33 mouse cellular contexts compared by ENCODE assay signal in the genomic region with DNA sequence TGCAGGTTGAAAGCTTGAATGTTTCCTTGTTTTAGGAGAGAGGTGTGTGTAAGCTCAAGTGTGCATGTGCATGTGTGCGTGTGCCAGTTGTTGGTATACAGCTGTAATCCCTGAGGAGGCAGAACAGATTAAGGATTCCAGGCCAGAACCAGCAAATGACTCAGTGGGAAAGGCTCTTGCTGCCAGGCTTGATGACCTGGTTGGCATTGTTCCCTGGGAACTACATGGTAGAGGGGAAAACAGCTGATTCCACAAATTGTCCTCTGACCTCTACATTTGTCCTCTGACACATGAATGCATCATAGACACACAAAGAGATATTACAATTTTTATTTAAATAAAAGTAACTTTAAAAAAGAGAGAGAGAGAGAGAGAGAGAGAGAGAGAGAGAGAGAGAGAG.
DNase-seq lines count a peak whose midpoint lies in the region; ATAC-seq and TF ChIP-seq lines count a peak whose summit lies in the region.
"Had no signal": no experiment of that assay in that cellular context is flagged by ENCODE, and none has a peak within 500 bp of the region (broad histone marks: within the 10 kb centered on the region; RNA-seq: fewer than 3 reads in every experiment).

No protein-coding gene starts in this region.

- H3K9ac ChIP-seq in liver, adult 2 months (ENCODE audit: low read depth, low read length) = no peak overlapping the region
- no peak overlapping the region for H3K9ac ChIP-seq in liver, embryonic 12.5 days
- H3K9ac ChIP-seq: embryonic facial prominence, embryonic 12.5 days; heart, embryonic 12.5 days; hindbrain, embryonic 15.5 days; limb, embryonic 15.5 days; liver, embryonic 15.5 days; lung, embryonic 15.5 days; neural tube, embryonic 13.5 days had no signal

- no peak overlapping the region for H3K4me2 ChIP-seq in liver, embryonic 12.5 days
- H3K4me2 ChIP-seq: embryonic facial prominence, embryonic 12.5 days; heart, embryonic 12.5 days; hindbrain, embryonic 15.5 days; limb, embryonic 15.5 days; liver, embryonic 15.5 days; lung, embryonic 15.5 days; midbrain, embryonic 11.5 days; neural tube, embryonic 13.5 days had no signal

- TF ChIP-seq POLR2A in liver, adult 2 months (IDR thresholded peaks at IDR 0.05; ENCODE audit: extremely low read depth, insufficient read depth, low read length) = no peak

- no peaks in the 10 kb centered on the region for H3K27me3 ChIP-seq in liver, adult 2 months (ENCODE audit: control insufficient read depth, insufficient read depth, low read length)
- peaks cover 8% of the 10 kb centered on the region for H3K27me3 ChIP-seq in liver, embryonic 12.5 days (replicated peaks)
- H3K27me3 ChIP-seq: embryonic facial prominence, embryonic 12.5 days; heart, embryonic 12.5 days; hindbrain, embryonic 15.5 days; limb, embryonic 15.5 days; liver, embryonic 15.5 days; lung, embryonic 15.5 days; neural tube, embryonic 13.5 days had no signal

- intact Hi-C loops in gastrocnemius, postnatal 36 days (cut with DNase I) = no loop called here

- H3K27ac ChIP-seq in liver, adult 2 months (replicated peaks; ENCODE audit: insufficient read depth, low read depth, low read length) = no peak overlapping the region
- H3K27ac ChIP-seq in liver, embryonic 12.5 days = no peak overlapping the region
- H3K27ac ChIP-seq: embryonic facial prominence, embryonic 12.5 days; forebrain, embryonic 10.5 days; gastrocnemius, adult 2 months; heart, adult 2 months; hindbrain, embryonic 15.5 days; limb, embryonic 10.5 days; limb, embryonic 15.5 days; liver, embryonic 15.5 days; lung, embryonic 15.5 days; neural tube, embryonic 13.5 days; stomach, postnatal 0 days had no signal

- no peaks in the 10 kb centered on the region for H3K9me3 ChIP-seq in liver, embryonic 12.5 days (replicated peaks)
- H3K9me3 ChIP-seq: embryonic facial prominence, embryonic 12.5 days; forebrain, embryonic 10.5 days; heart, embryonic 12.5 days; hindbrain, embryonic 15.5 days; limb, embryonic 10.5 days; limb, embryonic 15.5 days; liver, embryonic 15.5 days; lung, embryonic 15.5 days; neural tube, embryonic 13.5 days had no signal

- no peak overlapping the region for H3K4me3 ChIP-seq in liver, adult 2 months (ENCODE audit: insufficient read depth, low read depth, low read length)
- H3K4me3 ChIP-seq in liver, embryonic 12.5 days = no peak overlapping the region
- H3K4me3 ChIP-seq: embryonic facial prominence, embryonic 12.5 days; forebrain, embryonic 10.5 days; gastrocnemius, adult 2 months; heart, adult 2 months; heart, embryonic 12.5 days; hindbrain, embryonic 15.5 days; limb, embryonic 10.5 days; limb, embryonic 15.5 days; liver, embryonic 15.5 days; lung, embryonic 15.5 days; neural tube, embryonic 13.5 days had no signal

- no peak for ATAC-seq in liver, embryonic 12.5 days
- ATAC-seq: activated CD4-positive, CD25-positive, alpha-beta regulatory T cell, adult 4 months; CD4-positive, CD25-positive, alpha-beta regulatory T cell, adult 4 months; forebrain, embryonic 16.5 days; inflammation-experienced regulatory T-cells, adult 6 months had no signal

- H3K79me2 ChIP-seq in liver, adult 2 months (ENCODE audit: control insufficient read depth, insufficient read depth, low read length) = no peaks in the 10 kb centered on the region

- no peak for TF ChIP-seq CTCF in liver, adult 2 months (IDR thresholded peaks at IDR 0.05; ENCODE audit: low read depth, low read length)

- peak; percentile 34 to 77 for DNase-seq in adrenal gland, adult (ENCODE audit: inconsistent age in 2 of 2, low spot score in 1 of 2)
- DNase-seq in adrenal gland, postnatal 4 days (ENCODE audit: low spot score in 2 of 2) = no peak
- peak; percentile 17 for DNase-seq in liver, adult 2 months (ENCODE audit: extremely low read depth, low read depth, low spot score)
- peak; percentile 53 for DNase-seq in adrenal gland, postnatal 14 days
- DNase-seq in layer of hippocampus, postnatal 10 days (ENCODE audit: low spot score in 2 of 2) = no peak
- no peak for DNase-seq in gastrocnemius, postnatal 36 days
- no peak for DNase-seq in embryo, embryonic 10.5 days (ENCODE audit: low spot score)
- DNase-seq: cerebellum, adult 8-10 months; cerebellum, postnatal 36 days; embryo, embryonic 11 days; gastrocnemius, adult 2 months; heart, adult 2 months; heart, postnatal 4 days; kidney, adult 11 months; right cerebral cortex, postnatal 4 days; thymus, adult 18-20 months; thymus, postnatal 36 days had no signal

- 73% methylated on average over 1 of the region's 1 CpGs for WGBS in liver, adult 2 months
- WGBS in liver, embryonic 12.5 days (ENCODE audit: insufficient replicate concordance) = 72% methylated on average over 1 of the region's 1 CpGs

- H3K4me1 ChIP-seq in liver, adult 2 months (ENCODE audit: control insufficient read depth, insufficient read depth, low read length) = no peaks in the 10 kb centered on the region
- H3K4me1 ChIP-seq in liver, embryonic 12.5 days = no peaks in the 10 kb centered on the region
- H3K4me1 ChIP-seq: embryonic facial prominence, embryonic 12.5 days; forebrain, embryonic 10.5 days; heart, embryonic 12.5 days; hindbrain, embryonic 15.5 days; limb, embryonic 10.5 days; limb, embryonic 15.5 days; liver, embryonic 15.5 days; lung, embryonic 15.5 days; neural tube, embryonic 13.5 days had no signal

- H3K36me3 ChIP-seq in liver, adult 2 months (ENCODE audit: control insufficient read depth, insufficient read depth, low read length) = no peaks in the 10 kb centered on the region
- no peaks in the 10 kb centered on the region for H3K36me3 ChIP-seq in liver, embryonic 12.5 days
- H3K36me3 ChIP-seq: embryonic facial prominence, embryonic 12.5 days; forebrain, embryonic 10.5 days; heart, embryonic 12.5 days; hindbrain, embryonic 15.5 days; limb, embryonic 10.5 days; limb, embryonic 15.5 days; liver, embryonic 15.5 days; lung, embryonic 15.5 days; neural tube, embryonic 13.5 days had no signal

Comparison
In these comparisons a context has a peak if more than half of its experiments do, and no peak if none do; other contexts are left out.
1. DNase-seq: peak in adrenal gland, adult (2 of 2), liver, adult 2 months (single experiment) and adrenal gland, postnatal 14 days (single experiment); none in adrenal gland, postnatal 4 days (0 of 2), layer of hippocampus, postnatal 10 days (0 of 2), gastrocnemius, postnatal 36 days (0 of 2) and embryo, embryonic 10.5 days (single experiment).